Mouse (Mus musculus) heart, embryonic 11.5 days (tissue): ENCODE measurements around the gene Insc. TPM values are rescaled to one million over a fixed set of nuclear protein-coding genes. Genes with fewer than 3 reads are reported as not detected.
A peak's percentile ranks its signal among the peaks of the same experiment; 100 is the strongest.

Experiments
- ATAC-seq: fragments of 200-750 bp; cut with Nextera tagmentation; replicated peaks from 2 replicates; pipeline ENCODE4 v1.8.0; 2017; ENCODE audit warnings: moderate library complexity; ENCODE audit not compliant: insufficient number of reproducible peaks, low FRiP score, low TSS enrichment
- H3K27ac ChIP-seq: fragments of 300-500 bp; sonication (generic); 2 replicates; pipeline ENCODE4 v1.5.1; 2014; ENCODE audit warnings: mild to moderate bottlenecking, low read depth, low read length
- H3K27me3 ChIP-seq: fragments of 300-500 bp; sonication (generic); 2 replicates; pipeline ENCODE4 v1.6.1; 2014; ENCODE audit warnings: mild to moderate bottlenecking, low read length, mixed read lengths; ENCODE audit not compliant: control insufficient read depth, insufficient read depth
- H3K36me3 ChIP-seq: fragments of 300-500 bp; sonication (generic); 2 replicates; pipeline ENCODE4 v1.6.1; 2014; ENCODE audit warnings: mild to moderate bottlenecking, low read length, moderate library complexity, mixed read lengths; ENCODE audit not compliant: control insufficient read depth, insufficient read depth
- H3K4me1 ChIP-seq: fragments of 300-500 bp; sonication (generic); 2 replicates; pipeline ENCODE4 v1.6.1; 2014; ENCODE audit warnings: low read length; ENCODE audit not compliant: control insufficient read depth, insufficient read depth
- H3K4me2 ChIP-seq: fragments of 300-500 bp; sonication (generic); 2 replicates; pipeline ENCODE4 v1.6.1; 2014; ENCODE audit warnings: mild to moderate bottlenecking, moderate library complexity
- H3K4me3 ChIP-seq: fragments of 300-500 bp; sonication (generic); 2 replicates; pipeline ENCODE4 v1.5.1; 2014; ENCODE audit warnings: low read depth, low read length
- H3K9ac ChIP-seq: fragments of 300-500 bp; sonication (generic); 2 replicates; pipeline ENCODE4 v1.6.1; 2014; ENCODE audit warnings: mild to moderate bottlenecking, low read depth, low read length, moderate library complexity
- H3K9me3 ChIP-seq: fragments of 300-500 bp; sonication (generic); replicated peaks from 2 replicates; pipeline ENCODE4 v1.6.1; 2016; ENCODE audit warnings: low read length; ENCODE audit not compliant: control insufficient read depth
- WGBS: fragments of 180-500 bp; shearing (Covaris S2); extraction: QIAGEN DNeasy Blood & Tissue Kit; methylation state at CpG from one replicate; pipeline ENCODE4 v1.1.7; 2014; ENCODE audit not compliant: insufficient replicate concordance; 5-methylcytosine and 5-hydroxymethylcytosine counted together
- polyA plus RNA-seq: library from polyadenylated mRNA; unstranded; fragments of >200 nt; fragmentation: Nextera tagmentation; extraction: Ambion mirVana; gene quantifications from 2 replicates; pipeline ENCODE4 v1.2.1, GENCODE M21; 2014

The Insc gene
- polyA plus RNA-seq = 0.93 and 1.1 TPM in 2 replicates

- Histone ChIP-seq H3K36me3 (no peaks in the 10 kb centered on the region), H3K9me3 (no peaks in the 10 kb centered on the region), H3K4me1 (0 out of 2 replicates have a peak, but pooled peaks cover 2% of the 10 kb centered on the region), H3K27me3 (peaks cover 10% of the 10 kb centered on the region), H3K4me2 (no peak within 1 kb of the TSS), H3K27ac (no peak within 1 kb of the TSS), H3K4me3 (no peak within 1 kb of the TSS), H3K9ac (no peak within 1 kb of the TSS)
- ATAC-seq = no peak
- WGBS = 65% methylated on average over 5 of the region's 5 CpGs
Observed at GRCm38 (mm10) chr7:114743022-114743780, at the start of gene Insc. TSS of gene Insc (plus strand) at chr7:114743694.

GRCm38 (mm10) chr7:114700871-114701270 lies 42.6 kb upstream of the Insc start:
- ATAC-seq = no peak
- H3K36me3 ChIP-seq = no peaks in the 10 kb centered on the region
- WGBS = 58% methylated on average over 2 of the region's 2 CpGs
- no peaks in the 10 kb centered on the region for H3K4me1 ChIP-seq
- H3K4me3 ChIP-seq = no peak overlapping the region
- no peaks in the 10 kb centered on the region for H3K27me3 ChIP-seq
- no peak overlapping the region for H3K4me2 ChIP-seq
- H3K27ac ChIP-seq = no peak overlapping the region
- H3K9me3 ChIP-seq = no peaks in the 10 kb centered on the region
- H3K9ac ChIP-seq = no peak overlapping the region

GRCm38 (mm10) chr7:114706716-114707115 lies 36.8 kb upstream of the Insc start:
- Histone ChIP-seq H3K4me1 (no peaks in the 10 kb centered on the region), H3K4me3 (no peak overlapping the region), H3K27ac (no peak overlapping the region), H3K27me3 (no peaks in the 10 kb centered on the region), H3K9me3 (no peaks in the 10 kb centered on the region), H3K9ac (no peak overlapping the region), H3K36me3 (no peaks in the 10 kb centered on the region), H3K4me2 (no peak overlapping the region)
- no peak for ATAC-seq
- 78% methylated on average over 4 of the region's 4 CpGs for WGBS

GRCm38 (mm10) chr7:114707398-114707797 lies 36.1 kb upstream of the Insc start:
- Histone ChIP-seq H3K4me3 (no peak overlapping the region), H3K4me2 (no peak overlapping the region), H3K9ac (no peak overlapping the region), H3K9me3 (no peaks in the 10 kb centered on the region), H3K36me3 (no peaks in the 10 kb centered on the region), H3K4me1 (no peaks in the 10 kb centered on the region), H3K27me3 (no peaks in the 10 kb centered on the region), H3K27ac (no peak overlapping the region)
- 58% methylated on average over 1 of the region's 1 CpGs for WGBS
- no peak for ATAC-seq

GRCm38 (mm10) chr7:114710419-114710818 lies 33.1 kb upstream of the Insc start:
- H3K27ac ChIP-seq = no peak overlapping the region
- no peak for ATAC-seq
- no peak overlapping the region for H3K4me2 ChIP-seq
- no peak overlapping the region for H3K9ac ChIP-seq
- H3K9me3 ChIP-seq = no peaks in the 10 kb centered on the region
- WGBS = 82% methylated on average over 2 of the region's 2 CpGs
- H3K4me3 ChIP-seq = no peak overlapping the region
- no peaks in the 10 kb centered on the region for H3K36me3 ChIP-seq
- no peaks in the 10 kb centered on the region for H3K27me3 ChIP-seq
- no peaks in the 10 kb centered on the region for H3K4me1 ChIP-seq

- no peaks in the 10 kb centered on the region for H3K4me1 ChIP-seq
- H3K27me3 ChIP-seq = peaks cover 11% of the 10 kb centered on the region
- no peak overlapping the region for H3K9ac ChIP-seq
- no peaks in the 10 kb centered on the region for H3K9me3 ChIP-seq
- no peak overlapping the region for H3K27ac ChIP-seq
- H3K4me3 ChIP-seq = no peak overlapping the region
- ATAC-seq = no peak
- WGBS = 68% methylated on average over 1 of the region's 1 CpGs
- no peaks in the 10 kb centered on the region for H3K36me3 ChIP-seq
- no peak overlapping the region for H3K4me2 ChIP-seq
Observed at GRCm38 (mm10) chr7:114712523-114712922, 31.0 kb upstream of the Insc start.

- peaks cover 11% of the 10 kb centered on the region for H3K4me1 ChIP-seq
- H3K27ac ChIP-seq = no peak within 1 kb of the TSS
- H3K9ac ChIP-seq = no peak within 1 kb of the TSS
- H3K4me3 ChIP-seq = peak within 1 kb of the TSS; percentile 28
- peaks cover 43% of the 10 kb centered on the region for H3K27me3 ChIP-seq
- WGBS = 5% methylated on average over 11 of the region's 11 CpGs
- H3K4me2 ChIP-seq = peak within 1 kb of the TSS; percentile 59
- ATAC-seq = no peak
- no peaks in the 10 kb centered on the region for H3K9me3 ChIP-seq
- H3K36me3 ChIP-seq = no peaks in the 10 kb centered on the region
Observed at GRCm38 (mm10) chr7:114718300-114718699, 25.2 kb upstream of the Insc start, which contains the start of gene Calcb. TSS of gene Calcb (plus strand) at chr7:114718643.

- Histone ChIP-seq H3K27me3 (peaks cover 43% of the 10 kb centered on the region), H3K9me3 (no peaks in the 10 kb centered on the region), H3K4me1 (peaks cover 11% of the 10 kb centered on the region), H3K27ac (no peak overlapping the region), H3K4me3 (peak overlapping the region; percentile 28), H3K9ac (no peak overlapping the region), H3K36me3 (no peaks in the 10 kb centered on the region), H3K4me2 (peak overlapping the region; percentile 59)
- WGBS = 4% methylated on average over 17 of the region's 17 CpGs
- ATAC-seq = no peak
Observed at GRCm38 (mm10) chr7:114719381-114720131, 23.9 kb upstream of the Insc start.
